Mouse (Mus musculus) forebrain, postnatal 0 days (tissue): ENCODE measurements at regions not wholly inside any gene's neighbourhood (a gene's known extent, or its start where the extent isn't known, plus 50 kb on each side); places are given as distances from the start of the nearest gene placed in this dataset.
A peak's percentile ranks its signal among the peaks of the same experiment; 100 is the strongest.

Experiments
- ATAC-seq: fragments of 200-750 bp; cut with Nextera tagmentation; 2 replicates; pipeline ENCODE4 v1.8.0; 2017; ENCODE audit warnings: mild to moderate bottlenecking, moderate library complexity
- DNase-seq: peaks from one replicate; pipeline ENCODE4 v3.0.0-alpha.2; 2015
- H3K27ac ChIP-seq: fragments of 300-500 bp; sonication (generic); 2 replicates; pipeline ENCODE4 v1.5.1; 2014; ENCODE audit warnings: low read depth, mild to moderate bottlenecking, antibody characterized with exemption, low read length, moderate library complexity, mixed read lengths
- H3K27me3 ChIP-seq: fragments of 300-500 bp; sonication (generic); 2 replicates; pipeline ENCODE4 v1.6.1; 2014; ENCODE audit warnings: mild to moderate bottlenecking, low read length, mixed read lengths; ENCODE audit not compliant: insufficient read depth
- H3K36me3 ChIP-seq: fragments of 300-500 bp; sonication (generic); 2 replicates; pipeline ENCODE4 v1.6.1; 2014; ENCODE audit warnings: mild to moderate bottlenecking, moderate library complexity; ENCODE audit not compliant: insufficient read depth
- H3K4me1 ChIP-seq: fragments of 300-500 bp; sonication (generic); 2 replicates; pipeline ENCODE4 v1.6.1; 2014; ENCODE audit warnings: antibody characterized with exemption; ENCODE audit not compliant: insufficient read depth
- H3K4me2 ChIP-seq: fragments of 300-500 bp; sonication (generic); 2 replicates; pipeline ENCODE4 v1.6.1; 2014; ENCODE audit warnings: low read depth, mild to moderate bottlenecking, moderate library complexity
- H3K4me3 ChIP-seq: fragments of 300-500 bp; sonication (generic); 2 replicates; pipeline ENCODE4 v1.5.1; 2014; ENCODE audit warnings: low read depth, low read length, mixed read lengths
- H3K9ac ChIP-seq: fragments of 300-500 bp; sonication (generic); 2 replicates; pipeline ENCODE4 v1.6.1; 2014; ENCODE audit warnings: mild to moderate bottlenecking
- H3K9me3 ChIP-seq: fragments of 300-500 bp; sonication (generic); 2 replicates; pipeline ENCODE4 v1.6.1; 2016; ENCODE audit warnings: low read length
- CTCF ChIP-seq: sonication (generic); IDR thresholded peaks from 2 replicates; pipeline ENCODE4 v1.5.1; 2016; ENCODE audit warnings: antibody characterized with exemption, control low read depth, low read depth
- WGBS: fragments of 180-500 bp; shearing (Covaris S2); extraction: QIAGEN DNeasy Blood & Tissue Kit; methylation state at CpG from one replicate; pipeline ENCODE4 v1.1.7; 2014; 5-methylcytosine and 5-hydroxymethylcytosine counted together

DNA sequence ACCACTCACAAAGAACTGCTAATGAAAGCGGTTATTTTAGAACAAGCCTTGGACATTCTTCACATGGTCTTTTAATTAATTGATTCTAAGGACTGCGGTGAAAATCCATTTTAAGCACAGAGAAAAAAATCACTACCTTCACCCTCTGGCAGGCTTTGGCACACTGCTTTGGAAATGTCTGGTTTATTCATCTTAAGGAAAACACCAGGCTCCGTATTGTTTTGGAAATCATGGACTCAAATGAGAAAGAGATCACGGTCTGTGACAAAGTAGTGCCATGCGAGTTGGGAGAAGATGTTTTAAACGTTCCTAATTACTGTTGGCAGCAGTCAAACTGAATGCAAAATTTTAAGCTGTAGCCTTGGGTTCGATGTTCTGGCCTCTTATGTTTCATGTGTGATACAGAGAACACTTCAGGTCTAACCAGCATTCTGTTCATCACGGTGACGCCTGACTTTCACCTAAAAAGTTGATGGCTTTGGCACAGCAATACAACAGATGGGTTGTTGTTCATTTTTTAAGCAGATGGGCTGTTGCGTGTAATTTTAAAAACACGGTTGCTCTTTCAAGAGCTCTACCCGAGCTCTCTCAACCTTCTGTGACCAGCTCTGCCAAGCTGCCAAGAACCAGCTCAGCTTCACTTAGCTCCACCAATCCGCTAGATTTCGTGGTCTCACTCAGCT, 105.7 kb upstream of the Ust start:
- DNase-seq = peak; percentile 70
- no peaks in the 10 kb centered on the region for H3K27me3 ChIP-seq
- no peaks in the 10 kb centered on the region for H3K4me1 ChIP-seq
- peak; percentile 88 for ATAC-seq
- WGBS = 40% methylated on average over 14 of the region's 14 CpGs
- no peaks in the 10 kb centered on the region for H3K9me3 ChIP-seq
- no peaks in the 10 kb centered on the region for H3K36me3 ChIP-seq
- H3K27ac ChIP-seq = no peak overlapping the region
- H3K4me2 ChIP-seq = no peak overlapping the region
- H3K9ac ChIP-seq = no peak overlapping the region
- no peak for TF ChIP-seq CTCF
- no peak overlapping the region for H3K4me3 ChIP-seq

DNA sequence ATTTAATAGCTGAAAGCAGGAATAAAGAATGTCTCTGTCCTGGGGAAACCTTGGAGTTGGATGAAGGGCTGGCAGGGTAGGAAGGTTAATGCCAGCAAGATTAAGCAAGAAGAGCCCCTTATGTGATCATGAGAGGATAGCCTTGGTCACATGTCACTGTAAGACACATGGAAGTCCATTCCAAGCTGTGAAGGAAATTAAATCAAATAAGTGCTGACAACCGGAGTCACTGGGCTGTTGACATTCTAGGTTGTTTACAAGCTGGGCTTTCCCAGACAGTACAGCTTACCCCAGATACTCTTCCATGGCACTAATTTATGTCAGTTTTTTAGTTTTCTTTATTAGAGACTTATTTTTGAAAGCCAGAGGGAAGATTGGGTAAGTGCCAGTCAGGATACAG, 100.1 kb upstream of the Ust start:
- WGBS = 80% methylated on average over 1 of the region's 1 CpGs

DNA sequence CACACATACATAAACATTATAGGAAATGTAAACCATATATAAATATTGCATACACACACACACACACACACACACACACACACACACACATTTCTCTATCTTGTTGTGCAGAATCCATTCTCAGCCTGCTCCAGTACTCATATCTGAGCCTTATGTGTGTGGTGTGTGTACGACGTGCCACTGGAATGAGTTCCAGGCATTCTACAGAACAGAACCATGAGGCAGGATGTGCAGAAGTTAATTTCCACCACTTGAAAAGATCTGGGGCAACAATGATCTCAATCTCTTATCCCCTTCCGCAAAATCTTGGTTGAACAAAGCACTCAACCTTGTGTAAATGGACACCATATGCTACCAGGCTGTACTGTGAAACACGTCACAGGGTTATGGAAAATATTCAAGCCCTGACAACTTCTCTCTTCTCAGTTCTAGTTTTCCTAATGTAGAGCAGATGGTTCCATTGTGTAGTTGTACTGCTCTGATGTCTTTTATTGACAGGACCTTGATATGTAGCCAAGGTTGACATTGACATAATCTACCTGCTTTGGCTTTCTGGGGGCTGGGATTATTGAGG, 96.9 kb upstream of the Ust start:
- Histone ChIP-seq H3K27ac (no peak overlapping the region), H3K9ac (no peak overlapping the region), H3K27me3 (no peaks in the 10 kb centered on the region), H3K4me2 (no peak overlapping the region), H3K36me3 (no peaks in the 10 kb centered on the region), H3K4me3 (no peak overlapping the region), H3K9me3 (no peaks in the 10 kb centered on the region), H3K4me1 (no peaks in the 10 kb centered on the region)
- TF ChIP-seq CTCF = no peak
- 51% methylated on average over 4 of the region's 4 CpGs for WGBS
- ATAC-seq (no peak), DNase-seq (no peak)

More for the DNA sequence above, 100.1 kb upstream of the Ust start:
- Histone ChIP-seq H3K36me3 (no peaks in the 10 kb centered on the region), H3K4me3 (no peak overlapping the region), H3K9ac (no peak overlapping the region), H3K4me1 (no peaks in the 10 kb centered on the region), H3K27ac (no peak overlapping the region), H3K27me3 (no peaks in the 10 kb centered on the region), H3K4me2 (no peak overlapping the region), H3K9me3 (no peaks in the 10 kb centered on the region)
- ATAC-seq (no peak), DNase-seq (no peak)
- TF ChIP-seq CTCF = no peak

DNA sequence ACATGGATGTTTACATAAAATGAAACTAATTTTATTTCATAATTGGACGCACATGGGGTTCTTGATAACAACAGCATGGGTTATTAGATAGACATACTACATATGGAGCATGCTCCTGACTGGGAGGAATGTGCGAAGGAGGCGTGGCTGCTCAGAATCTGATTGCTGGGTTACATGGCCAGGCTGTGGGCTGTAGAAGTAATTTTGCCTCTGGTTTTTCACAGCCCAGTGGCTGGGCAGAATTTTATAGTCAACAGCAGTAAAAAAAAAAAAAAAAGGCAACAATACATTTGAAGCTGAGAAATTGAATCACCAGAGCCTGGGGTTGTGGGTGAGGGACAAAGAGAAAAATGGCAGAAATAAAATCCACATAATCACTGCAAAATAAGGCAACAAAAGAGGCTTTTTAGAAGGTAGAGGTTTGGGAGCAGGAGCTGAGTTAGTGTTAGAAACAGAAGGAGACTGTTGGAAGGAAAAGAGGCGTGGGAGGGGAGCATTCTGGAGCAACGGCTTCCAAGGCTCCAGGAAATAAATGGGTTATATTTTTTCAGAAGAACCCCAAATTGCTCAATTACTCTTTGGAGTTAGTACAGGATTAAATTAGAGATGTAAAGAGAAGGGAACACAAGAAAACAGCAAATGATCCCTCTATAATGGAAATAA, 71.4 kb upstream of the Ust start:
- Histone ChIP-seq H3K4me3 (no peak overlapping the region), H3K36me3 (no peaks in the 10 kb centered on the region), H3K9me3 (no peaks in the 10 kb centered on the region), H3K27me3 (no peaks in the 10 kb centered on the region), H3K4me2 (no peak overlapping the region), H3K27ac (no peak overlapping the region), H3K4me1 (no peaks in the 10 kb centered on the region), H3K9ac (no peak overlapping the region)
- no peak for ATAC-seq
- TF ChIP-seq CTCF = no peak
- DNase-seq = no peak
- WGBS = 72% methylated on average over 5 of the region's 5 CpGs

DNA sequence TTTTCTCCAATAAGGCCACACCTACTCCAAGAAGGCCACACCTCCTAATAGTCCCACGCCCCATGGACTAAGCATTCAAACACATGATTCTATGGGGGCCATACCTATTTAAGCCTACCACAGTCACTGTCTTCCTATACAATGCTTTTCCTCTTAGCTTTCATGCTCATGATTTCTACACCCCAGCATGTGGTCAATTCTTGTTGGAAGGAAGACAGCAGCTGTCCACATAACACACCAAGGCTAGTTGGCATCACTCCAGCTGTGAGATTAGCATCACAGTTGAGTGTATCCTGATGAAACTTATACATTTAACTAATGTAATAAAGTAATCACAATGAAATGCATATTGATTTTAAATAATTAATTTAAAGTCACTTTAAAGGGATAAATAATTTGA, 70.5 kb upstream of the Ust start:
- WGBS = 91% methylated on average over 1 of the region's 1 CpGs
- no peak for DNase-seq
- H3K4me3 ChIP-seq = no peak overlapping the region
- ATAC-seq = no peak
- TF ChIP-seq CTCF = no peak
- no peaks in the 10 kb centered on the region for H3K4me1 ChIP-seq
- no peaks in the 10 kb centered on the region for H3K9me3 ChIP-seq
- H3K4me2 ChIP-seq = no peak overlapping the region
- no peak overlapping the region for H3K27ac ChIP-seq
- H3K9ac ChIP-seq = no peak overlapping the region
- no peaks in the 10 kb centered on the region for H3K27me3 ChIP-seq
- no peaks in the 10 kb centered on the region for H3K36me3 ChIP-seq

DNA sequence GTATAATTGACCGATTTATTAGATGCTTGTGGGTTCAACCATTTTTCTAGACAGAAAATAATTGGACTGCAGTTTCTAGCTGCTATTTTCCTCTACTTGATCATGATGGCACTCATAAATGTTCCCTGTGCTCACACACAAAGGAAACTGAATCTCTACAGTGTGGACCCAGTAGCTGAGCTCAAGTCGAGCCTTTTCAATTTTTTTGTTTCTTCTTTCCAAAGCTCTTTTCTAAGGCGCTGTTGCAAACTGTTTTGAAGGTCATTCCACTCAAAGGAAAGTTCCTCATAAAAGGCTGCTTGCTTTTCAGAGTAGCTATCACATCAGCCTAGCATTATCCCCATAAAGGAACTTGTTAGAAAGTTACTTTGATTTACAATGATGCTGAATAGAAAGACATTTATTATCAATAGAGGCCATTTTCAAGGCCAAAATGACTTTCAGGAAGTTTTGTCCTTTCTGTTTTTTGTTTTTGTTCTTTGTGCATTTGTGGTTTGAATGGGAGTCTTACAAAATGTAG, 65.8 kb upstream of the Ust start:
- ATAC-seq = no peak; the same call in 1 of the 2 replicates

More for the DNA sequence above, 65.8 kb upstream of the Ust start:
- Histone ChIP-seq H3K27me3 (no peaks in the 10 kb centered on the region), H3K4me3 (no peak overlapping the region), H3K4me2 (no peak overlapping the region), H3K36me3 (no peaks in the 10 kb centered on the region), H3K9me3 (no peaks in the 10 kb centered on the region), H3K9ac (no peak overlapping the region), H3K4me1 (no peaks in the 10 kb centered on the region), H3K27ac (no peak overlapping the region)
- TF ChIP-seq CTCF = no peak
- DNase-seq = no peak
- WGBS = 32% methylated on average over 3 of the region's 3 CpGs
